Mouse (Mus musculus) limb, embryonic 12.5 days (tissue): Measurements from ENCODE around the gene Slc25a26. TPM values are rescaled to one million over a fixed set of nuclear protein-coding genes. Genes with fewer than 3 reads are reported as not detected.

Experiments used
- ATAC-seq: fragments of 200-750 bp; cut with Nextera tagmentation; 2 replicates; pipeline ENCODE4 v1.8.0; 2017; ENCODE audit warnings: low read depth, moderate TSS enrichment; ENCODE audit not compliant: insufficient number of reproducible peaks, insufficient read depth, low FRiP score, low TSS enrichment
- H3K27ac ChIP-seq: fragments of 300-500 bp; sonication (generic); 2 replicates; pipeline ENCODE4 v1.5.1; 2016; ENCODE audit warnings: mild to moderate bottlenecking, moderate library complexity
- H3K27me3 ChIP-seq: fragments of 300-500 bp; sonication (generic); 2 replicates; pipeline ENCODE4 v1.6.1; 2016; ENCODE audit warnings: mild to moderate bottlenecking, moderate library complexity
- H3K36me3 ChIP-seq: fragments of 300-500 bp; sonication (generic); 2 replicates; pipeline ENCODE4 v1.6.1; 2016; ENCODE audit warnings: mild to moderate bottlenecking, moderate library complexity
- H3K4me1 ChIP-seq: fragments of 300-500 bp; sonication (generic); replicated peaks from 2 replicates; pipeline ENCODE4 v1.6.1; 2016
- H3K4me2 ChIP-seq: fragments of 300-500 bp; sonication (generic); 2 replicates; pipeline ENCODE4 v1.6.1; 2016; ENCODE audit warnings: mild to moderate bottlenecking, moderate library complexity
- H3K4me3 ChIP-seq: fragments of 300-500 bp; sonication (generic); replicated peaks from 2 replicates; pipeline ENCODE4 v1.5.1; 2016; ENCODE audit warnings: mild to moderate bottlenecking
- H3K9ac ChIP-seq: fragments of 300-500 bp; sonication (generic); replicated peaks from 2 replicates; pipeline ENCODE4 v1.6.1; 2016; ENCODE audit warnings: mild to moderate bottlenecking, moderate library complexity
- H3K9me3 ChIP-seq: fragments of 300-500 bp; sonication (generic); 2 replicates; pipeline ENCODE4 v1.6.1; 2016; ENCODE audit warnings: mild to moderate bottlenecking, moderate library complexity
- WGBS: fragments of 180-500 bp; shearing (Covaris S2); methylation state at CpG from one replicate; pipeline ENCODE4 v1.1.7; 2016; 5-methylcytosine and 5-hydroxymethylcytosine counted together
- polyA plus RNA-seq: library from polyadenylated mRNA; unstranded; fragments of >200 nt; fragmentation: Nextera tagmentation; extraction: Ambion mirVana; gene quantifications from 2 replicates; pipeline ENCODE4 v1.2.1, GENCODE M21; 2016

Slc25a26 gene
- polyA plus RNA-seq, 1 experiment from 2014 or later = 8.4 TPM

DNA sequence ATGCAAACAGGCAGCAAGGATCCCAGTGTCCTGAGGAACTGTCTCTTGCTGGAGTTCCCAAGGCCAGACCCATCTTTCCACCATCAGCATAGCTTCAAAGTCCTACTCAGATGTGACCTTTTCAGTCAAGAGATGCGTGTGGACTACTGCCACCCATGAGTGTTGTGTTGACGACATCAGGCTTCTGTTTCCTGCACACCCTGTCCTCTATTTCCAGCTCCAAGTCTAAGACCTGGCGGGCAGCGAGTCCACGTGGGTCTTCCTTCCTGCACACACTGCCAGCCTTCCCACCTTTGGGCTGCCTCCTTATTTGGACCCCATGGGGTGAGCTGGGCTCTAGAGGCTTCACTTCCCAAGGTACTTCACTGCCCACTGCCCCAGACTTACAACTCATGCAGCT, 124.4 kb downstream of the Slc25a26 start:
- H3K27ac ChIP-seq = no peak overlapping the region
- peaks cover 31% of the 10 kb centered on the region for H3K27me3 ChIP-seq
- no peaks in the 10 kb centered on the region for H3K9me3 ChIP-seq
- no peak overlapping the region for H3K9ac ChIP-seq
- peaks cover 71% of the 10 kb centered on the region for H3K36me3 ChIP-seq
- H3K4me1 ChIP-seq = peaks cover 50% of the 10 kb centered on the region
- ATAC-seq = no peak
- no peak overlapping the region for H3K4me2 ChIP-seq
- H3K4me3 ChIP-seq = no peak overlapping the region
- 93% methylated on average over 5 of the region's 5 CpGs for WGBS

DNA sequence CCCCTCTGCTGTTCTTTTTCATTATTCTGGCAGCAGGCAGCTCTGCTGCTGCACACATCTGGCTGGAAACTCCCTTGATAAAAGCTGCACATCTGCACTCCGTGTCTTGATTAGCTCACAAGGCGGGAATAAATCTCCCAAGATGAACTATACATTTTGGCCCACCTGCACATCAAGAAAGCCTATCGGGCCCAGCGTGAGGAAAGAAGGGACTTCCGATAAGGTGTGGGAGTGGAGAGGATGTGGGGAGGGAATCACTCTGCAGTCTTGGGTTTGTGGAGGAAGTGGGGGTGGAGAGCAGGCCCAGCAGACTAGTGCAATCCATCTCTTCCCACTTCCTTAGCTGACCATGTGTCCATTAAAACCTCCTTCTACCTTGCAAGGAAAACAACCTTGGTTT, 125.8 kb downstream of the Slc25a26 start:
- 27% methylated on average over 5 of the region's 5 CpGs for WGBS
- Histone ChIP-seq H3K9me3 (no peaks in the 10 kb centered on the region), H3K27ac (0 out of 2 replicates have a peak overlapping the region, but pooled peaks have one; percentile 66), H3K4me1 (peaks cover 58% of the 10 kb centered on the region), H3K36me3 (peaks cover 64% of the 10 kb centered on the region), H3K27me3 (peaks cover 42% of the 10 kb centered on the region), H3K9ac (no peak overlapping the region), H3K4me3 (no peak overlapping the region), H3K4me2 (no peak overlapping the region)
- ATAC-seq = no peak

DNA sequence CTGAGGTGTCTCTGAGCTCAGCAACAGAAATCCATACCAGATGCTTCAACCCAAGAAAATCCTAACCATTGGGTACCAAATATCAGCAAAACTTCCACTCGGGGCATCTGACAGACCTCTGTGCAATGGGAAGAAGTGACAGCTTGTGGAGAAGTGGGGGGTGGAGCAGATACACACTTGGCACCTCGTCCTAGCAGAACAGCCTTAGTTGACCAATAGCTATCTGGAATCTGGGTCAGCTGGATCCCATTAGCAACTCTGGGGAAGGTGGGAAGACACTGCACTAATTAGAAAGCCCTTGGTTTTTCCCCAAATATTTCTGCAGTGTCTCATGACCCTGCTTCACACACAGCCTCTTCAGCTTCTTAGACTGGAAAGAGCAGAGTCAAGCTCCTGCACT, 126.7 kb downstream of the Slc25a26 start:
- Histone ChIP-seq H3K9me3 (no peaks in the 10 kb centered on the region), H3K4me2 (no peak overlapping the region), H3K27ac (no peak overlapping the region), H3K4me3 (no peak overlapping the region), H3K36me3 (peaks cover 55% of the 10 kb centered on the region), H3K4me1 (peaks cover 67% of the 10 kb centered on the region), H3K9ac (no peak overlapping the region), H3K27me3 (peaks cover 37% of the 10 kb centered on the region)
- ATAC-seq = peak; percentile 3; the same call in 1 of the 2 replicates
- WGBS = 16% methylated on average over 2 of the region's 2 CpGs

DNA sequence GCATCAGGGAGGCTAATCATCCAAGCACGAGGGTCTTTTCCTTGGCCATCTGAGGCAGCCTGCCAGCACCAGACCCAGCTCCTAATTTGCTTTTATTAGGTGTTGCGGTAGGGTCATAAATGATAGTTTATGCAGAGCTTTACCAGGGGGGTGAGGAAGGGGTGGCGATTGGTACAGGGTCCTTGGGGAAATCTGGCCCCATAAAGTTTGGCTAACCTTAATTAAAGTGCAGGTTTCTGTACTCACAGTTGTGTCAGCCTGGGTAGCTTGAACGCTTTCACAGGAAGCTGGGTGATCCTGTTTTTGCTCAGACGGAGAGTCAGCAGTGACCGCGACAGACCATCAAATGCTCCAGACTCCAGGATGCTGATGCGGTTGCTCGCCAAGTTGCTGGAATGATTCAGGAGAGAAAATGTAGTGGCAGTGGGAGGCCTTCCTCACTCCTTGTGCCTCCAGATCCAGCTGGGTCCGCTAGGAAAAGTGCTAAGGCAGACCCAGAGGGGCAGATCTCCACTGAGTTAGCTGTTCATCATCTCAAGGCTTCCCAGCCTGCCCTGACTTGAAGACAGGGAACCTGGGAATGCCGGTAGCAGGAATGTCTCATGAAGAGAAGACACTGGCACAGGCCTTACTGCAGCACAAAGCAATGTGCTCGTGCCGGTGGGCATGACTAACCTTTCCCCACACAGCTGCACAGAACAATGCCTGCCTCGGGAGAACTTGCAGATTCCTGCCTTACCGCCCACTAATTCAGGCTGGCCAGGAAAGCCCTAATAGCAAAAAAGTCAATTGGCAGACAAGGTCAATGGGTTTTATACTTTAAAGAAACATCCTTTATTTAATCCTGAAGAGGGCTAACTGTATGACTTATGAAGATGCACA, 127.8 kb downstream of the Slc25a26 start:
- H3K36me3 ChIP-seq = peaks cover 43% of the 10 kb centered on the region
- WGBS = 8% methylated on average over 15 of the region's 15 CpGs
- peaks cover 35% of the 10 kb centered on the region for H3K27me3 ChIP-seq
- H3K4me2 ChIP-seq = peak overlapping the region; percentile 42
- no peak overlapping the region for H3K9ac ChIP-seq
- H3K9me3 ChIP-seq = no peaks in the 10 kb centered on the region
- peak; percentile 85 for ATAC-seq
- H3K27ac ChIP-seq = peak overlapping the region; percentile 87
- H3K4me3 ChIP-seq = no peak overlapping the region
- H3K4me1 ChIP-seq = peaks cover 76% of the 10 kb centered on the region

DNA sequence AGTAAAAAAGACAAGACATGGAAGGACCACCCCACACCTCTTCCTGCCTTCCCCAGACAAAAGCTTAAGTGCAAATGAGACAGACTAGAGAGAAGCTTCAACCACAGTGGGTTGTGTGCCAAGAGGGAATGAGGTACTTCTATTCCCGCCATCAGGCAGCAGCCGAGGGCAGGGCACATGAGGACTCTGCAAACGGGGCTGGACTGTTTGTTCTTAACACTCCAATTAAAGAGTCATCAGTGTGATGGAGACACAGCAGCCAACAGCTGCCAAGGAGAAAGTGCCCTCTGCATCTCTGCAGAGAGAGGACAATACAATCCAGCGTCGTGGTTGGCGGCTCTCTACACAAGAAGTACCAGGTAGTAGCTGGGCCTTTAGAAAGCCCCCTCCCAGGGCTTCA, 128.7 kb downstream of the Slc25a26 start:
- Histone ChIP-seq H3K9ac (no peak overlapping the region; the same call in 1 of the 2 replicates), H3K4me3 (no peak overlapping the region), H3K9me3 (no peaks in the 10 kb centered on the region), H3K4me1 (peaks cover 79% of the 10 kb centered on the region), H3K27ac (peak overlapping the region; percentile 87; the same call in 1 of the 2 replicates), H3K4me2 (0 out of 2 replicates have a peak overlapping the region, but pooled peaks have one; percentile 42), H3K27me3 (peaks cover 33% of the 10 kb centered on the region), H3K36me3 (peaks cover 35% of the 10 kb centered on the region)
- no peak for ATAC-seq
- WGBS = 44% methylated on average over 6 of the region's 6 CpGs

DNA sequence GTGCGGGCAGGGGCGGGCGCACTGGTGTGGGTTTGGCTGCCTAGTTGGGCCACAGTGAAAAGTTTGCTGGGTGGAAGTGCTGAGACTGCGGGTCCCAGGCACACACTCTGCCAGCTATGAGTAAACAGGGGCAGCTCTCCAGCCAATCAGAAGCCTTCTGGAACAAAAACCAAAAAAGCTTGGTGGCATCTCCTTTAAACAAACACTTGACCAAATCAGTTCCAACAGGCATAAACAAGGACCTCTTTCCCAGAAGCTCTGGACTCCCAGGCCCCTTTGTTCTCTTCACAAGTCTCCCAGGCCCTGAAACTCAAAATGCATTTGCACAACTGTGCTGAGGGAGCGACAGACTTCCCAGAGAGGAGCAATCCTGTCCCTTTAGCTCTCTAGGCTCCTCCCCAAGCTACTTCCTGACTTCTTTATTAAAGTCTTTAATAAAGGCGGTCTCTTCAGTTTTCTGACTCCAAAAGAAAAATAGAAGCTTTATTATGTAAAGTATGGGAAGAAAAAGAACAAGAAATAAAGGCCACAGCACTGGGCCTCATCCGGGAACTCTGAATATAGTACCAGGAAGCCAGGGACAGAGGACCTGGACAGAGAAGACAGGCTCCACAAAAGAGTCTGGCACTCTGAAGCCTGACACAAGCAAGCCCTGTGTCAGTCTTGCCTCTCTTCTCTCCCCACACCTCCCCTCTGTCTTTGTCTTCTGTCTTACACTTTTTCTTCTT, 131.1 kb downstream of the Slc25a26 start:
- ATAC-seq = no peak
- Histone ChIP-seq H3K9me3 (no peaks in the 10 kb centered on the region), H3K27me3 (peaks cover 16% of the 10 kb centered on the region), H3K9ac (no peak overlapping the region), H3K4me1 (peaks cover 83% of the 10 kb centered on the region), H3K4me2 (no peak overlapping the region), H3K4me3 (no peak overlapping the region), H3K36me3 (peaks cover 11% of the 10 kb centered on the region; the same call in 1 of the 2 replicates), H3K27ac (peak overlapping the region; percentile 29)
- WGBS = 67% methylated on average over 7 of the region's 7 CpGs

DNA sequence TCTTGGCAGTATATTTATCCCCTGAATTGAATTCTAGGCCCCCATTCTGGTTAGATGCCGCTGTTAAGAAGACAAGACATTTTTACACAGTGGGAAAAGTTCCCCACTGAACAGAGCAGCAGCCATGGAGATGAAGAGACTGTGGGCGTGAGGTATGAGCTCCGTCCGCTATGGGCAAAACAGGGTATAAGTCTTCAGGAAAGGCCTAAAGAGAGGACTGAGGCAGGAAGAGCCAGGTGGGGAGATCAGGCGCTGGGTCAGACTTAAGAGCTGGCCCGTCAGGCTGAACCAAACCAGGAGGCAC, 131.6 kb downstream of the Slc25a26 start:
- H3K27me3 ChIP-seq = peaks cover 12% of the 10 kb centered on the region
- H3K9ac ChIP-seq = no peak overlapping the region
- H3K4me3 ChIP-seq = no peak overlapping the region
- H3K4me1 ChIP-seq = peaks cover 78% of the 10 kb centered on the region
- no peaks in the 10 kb centered on the region for H3K9me3 ChIP-seq
- ATAC-seq = no peak
- peaks cover 7% of the 10 kb centered on the region; the same call in 1 of the 2 replicates for H3K36me3 ChIP-seq
- 89% methylated on average over 6 of the region's 6 CpGs for WGBS
- H3K27ac ChIP-seq = no peak overlapping the region
- no peak overlapping the region for H3K4me2 ChIP-seq

DNA sequence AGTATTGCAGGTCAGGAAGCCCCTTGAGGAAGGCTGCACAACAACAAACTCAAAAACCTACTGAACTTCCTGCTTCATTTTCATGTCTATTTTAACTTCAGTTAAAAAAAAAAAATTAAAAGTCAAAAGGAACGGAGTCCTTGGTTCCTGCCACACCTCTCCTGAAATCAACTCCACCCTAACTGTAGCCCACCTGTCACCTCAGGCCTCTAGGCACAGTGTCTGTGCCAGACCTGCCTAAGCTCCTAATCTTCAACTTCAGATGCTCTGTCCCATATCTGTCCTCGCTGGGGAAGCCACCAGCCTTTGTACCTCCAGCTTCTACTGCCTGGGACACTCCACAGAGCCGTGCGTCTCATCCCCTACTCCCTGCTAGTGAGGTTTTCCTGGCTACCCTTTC, 134.1 kb downstream of the Slc25a26 start:
- Histone ChIP-seq H3K4me1 (peaks cover 73% of the 10 kb centered on the region), H3K9ac (no peak overlapping the region)

DNA sequence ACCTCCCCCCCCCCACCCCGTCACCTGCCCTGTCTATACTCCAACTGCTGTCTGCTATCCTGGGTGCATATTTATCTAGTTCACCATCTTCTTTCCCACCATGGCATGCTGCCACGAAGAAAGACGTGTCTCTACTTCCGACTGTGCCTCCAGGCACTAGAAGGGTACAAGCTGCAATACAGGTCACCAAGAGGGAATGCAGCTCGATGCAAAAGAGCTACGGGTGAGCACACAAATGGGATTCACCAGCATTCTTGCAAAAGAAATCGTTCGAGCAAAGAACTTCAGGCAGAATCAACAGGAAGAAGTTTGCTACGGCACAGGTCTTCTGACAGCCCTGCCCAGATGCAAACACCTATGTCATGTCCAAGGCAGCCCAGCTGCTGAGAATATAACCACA, 134.6 kb downstream of the Slc25a26 start:
- Histone ChIP-seq H3K27me3 (peaks cover 10% of the 10 kb centered on the region), H3K4me2 (no peak overlapping the region), H3K36me3 (peaks cover 5% of the 10 kb centered on the region; the same call in 1 of the 2 replicates), H3K9ac (no peak overlapping the region), H3K4me3 (no peak overlapping the region), H3K4me1 (peaks cover 69% of the 10 kb centered on the region), H3K27ac (no peak overlapping the region), H3K9me3 (no peaks in the 10 kb centered on the region)
- no peak for ATAC-seq
- 80% methylated on average over 9 of the region's 9 CpGs for WGBS

More for the DNA sequence above, 134.1 kb downstream of the Slc25a26 start:
- Histone ChIP-seq H3K4me2 (no peak overlapping the region), H3K36me3 (peaks cover 7% of the 10 kb centered on the region; the same call in 1 of the 2 replicates), H3K27ac (no peak overlapping the region), H3K27me3 (peaks cover 12% of the 10 kb centered on the region), H3K9me3 (no peaks in the 10 kb centered on the region), H3K4me3 (no peak overlapping the region)
- no peak for ATAC-seq
- WGBS = 82% methylated on average over 4 of the region's 4 CpGs

DNA sequence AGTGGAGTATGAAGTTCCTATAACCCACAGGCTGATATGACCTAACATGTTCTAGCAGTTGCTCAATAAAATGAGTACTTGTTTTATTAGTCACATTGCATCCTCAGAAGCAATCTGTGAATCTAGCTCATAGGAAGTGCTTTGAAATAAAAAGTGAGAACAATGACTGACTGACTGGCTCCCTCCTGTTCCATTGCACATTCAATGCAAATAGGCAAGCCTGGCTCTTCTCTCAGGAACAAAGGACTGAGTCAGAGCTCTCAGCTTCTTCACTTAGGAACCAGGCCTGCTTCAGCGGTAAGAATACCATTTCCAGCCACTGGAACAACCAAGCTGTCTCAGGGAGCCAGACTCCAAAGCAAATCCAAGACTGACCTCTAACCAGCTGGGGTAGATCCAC, 135.2 kb downstream of the Slc25a26 start:
- no peak for ATAC-seq
- Histone ChIP-seq H3K4me1 (peaks cover 67% of the 10 kb centered on the region), H3K36me3 (no peaks in the 10 kb centered on the region), H3K27ac (no peak overlapping the region), H3K4me3 (no peak overlapping the region), H3K9ac (no peak overlapping the region), H3K27me3 (peaks cover 6% of the 10 kb centered on the region; the same call in 1 of the 2 replicates), H3K9me3 (no peaks in the 10 kb centered on the region), H3K4me2 (no peak overlapping the region)
- WGBS = 66% methylated on average over 1 of the region's 1 CpGs

DNA sequence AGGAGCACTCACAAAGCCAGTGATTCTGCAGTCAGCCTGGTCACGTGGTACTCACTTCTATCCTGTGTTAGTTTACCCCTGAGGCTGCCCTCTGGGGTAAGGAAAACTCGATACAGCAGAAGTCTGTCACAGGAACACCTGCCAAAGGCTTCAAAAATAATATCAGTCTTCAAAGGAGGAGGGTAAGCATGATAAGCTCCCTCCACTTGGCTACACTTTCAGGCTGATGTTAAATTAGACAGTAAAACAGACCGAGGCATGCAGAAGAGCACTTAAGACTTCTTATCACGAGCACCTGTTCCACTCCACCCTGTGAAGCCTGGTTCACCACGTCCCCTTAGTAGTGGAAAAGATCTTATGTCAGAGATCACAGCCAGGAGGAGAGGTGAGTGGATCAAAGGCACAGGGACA, 136.9 kb downstream of the Slc25a26 start:
- ATAC-seq = no peak
- Histone ChIP-seq H3K4me1 (peaks cover 57% of the 10 kb centered on the region), H3K27me3 (no peaks in the 10 kb centered on the region), H3K36me3 (no peaks in the 10 kb centered on the region), H3K9ac (no peak overlapping the region), H3K27ac (no peak overlapping the region), H3K4me2 (no peak overlapping the region), H3K4me3 (no peak overlapping the region), H3K9me3 (no peaks in the 10 kb centered on the region)
- 44% methylated on average over 5 of the region's 5 CpGs for WGBS
